Mouse (Mus musculus): ENCODE data around the gene Rps27.
"Not testable (repeated sequence)": the region's sequence is repeated elsewhere in the genome, so short reads cannot be mapped to it uniquely, and the experiment has no call there.

Rps27 gene

DNA sequence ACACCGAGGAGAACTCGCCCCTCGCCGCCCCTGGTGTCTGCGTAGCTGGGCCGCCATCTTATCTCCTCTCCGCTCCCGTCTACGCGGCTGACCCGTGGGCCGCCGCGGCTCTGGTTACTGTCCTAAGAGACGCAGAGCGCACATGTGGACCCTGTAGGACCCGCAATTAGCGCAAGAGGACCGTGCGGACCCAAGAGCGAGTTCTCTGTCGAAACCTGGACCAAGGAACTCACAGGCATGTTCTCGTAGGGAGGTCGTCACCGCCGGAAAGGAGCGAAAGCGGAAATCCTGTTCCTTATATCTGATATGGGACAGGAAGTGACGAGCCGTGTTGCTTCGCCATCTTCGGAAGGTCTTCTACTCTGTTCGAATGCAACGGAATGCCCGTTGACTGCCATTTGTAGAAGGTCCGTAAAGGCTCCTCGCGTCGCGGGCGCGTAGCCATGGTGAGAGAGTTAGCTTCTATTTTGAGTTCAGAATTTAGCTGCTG, at the start of gene Rps27, which contains the start of gene Rab13:
Gene Rps27 (minus strand): TSS at position 275 of the 490 bp plus-strand sequence.
Gene Rab13 (plus strand): TSS at position 319 of the 490 bp plus-strand sequence.
- DNase-seq (ENCODE audit: low spot score in 2 of 2): peak; percentile 92 to 97

DNA sequence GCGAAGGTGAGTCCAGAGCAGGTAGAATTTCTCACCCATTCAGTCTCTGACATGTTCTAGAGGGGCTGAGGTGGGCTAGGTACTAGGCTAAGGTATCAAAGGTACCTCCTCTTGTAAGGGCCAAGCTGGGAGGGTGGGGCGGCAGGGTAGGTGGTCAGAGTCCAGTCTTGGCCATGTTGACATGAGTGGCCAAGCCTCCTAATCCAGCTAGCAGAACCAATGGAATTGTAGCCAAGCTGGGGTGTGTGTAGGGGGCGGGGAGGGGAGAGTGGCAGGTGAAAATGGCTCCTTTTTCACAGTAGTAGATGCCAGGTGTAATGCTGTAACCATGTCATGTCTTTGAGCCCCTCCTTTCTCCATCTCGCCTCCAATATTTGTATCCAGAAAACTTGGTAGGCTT, 45.1 kb upstream of the Rps27 start:
- DNase-seq (ENCODE audit: low spot score in 2 of 2): no peak

DNA sequence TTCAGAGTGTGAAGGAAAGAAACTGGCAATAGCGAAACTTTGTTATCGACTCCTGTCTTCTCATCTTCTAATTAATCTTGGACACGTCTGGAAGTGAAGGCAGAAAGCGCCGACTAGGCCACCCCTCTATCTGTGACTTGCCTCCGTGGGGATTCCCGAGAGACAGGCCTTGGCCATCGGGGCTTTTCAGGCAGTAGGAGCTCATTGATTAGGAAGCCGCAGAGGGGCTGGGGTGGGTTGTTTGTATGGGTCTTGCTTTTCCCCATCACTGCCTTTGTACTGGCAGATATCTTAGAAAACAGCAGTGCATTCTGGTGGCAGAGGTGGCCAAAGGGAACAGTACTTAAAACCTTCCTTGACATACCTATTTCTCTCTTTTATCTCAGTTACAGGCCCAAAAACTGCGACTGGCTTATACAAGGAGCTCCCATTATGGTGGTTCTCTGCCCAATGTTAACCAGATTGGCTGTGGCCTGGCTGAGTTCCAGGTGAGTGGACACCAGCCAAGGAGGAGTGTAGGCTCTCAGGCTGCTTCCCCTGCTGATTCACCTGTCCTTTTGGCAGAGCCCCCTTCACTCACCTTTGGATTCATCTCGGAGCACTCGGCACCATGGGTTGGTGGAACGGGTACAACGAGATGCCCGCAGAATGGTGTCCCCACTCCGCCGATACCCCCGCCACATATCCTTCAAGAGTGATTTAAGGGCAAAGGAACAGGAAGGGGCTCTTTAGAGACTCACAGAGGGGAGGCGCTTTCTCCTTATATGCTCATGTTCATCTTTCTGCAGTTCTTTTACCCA, 43.5 kb upstream of the Rps27 start:
- DNase-seq (ENCODE audit: low spot score in 2 of 2): no peak

DNA sequence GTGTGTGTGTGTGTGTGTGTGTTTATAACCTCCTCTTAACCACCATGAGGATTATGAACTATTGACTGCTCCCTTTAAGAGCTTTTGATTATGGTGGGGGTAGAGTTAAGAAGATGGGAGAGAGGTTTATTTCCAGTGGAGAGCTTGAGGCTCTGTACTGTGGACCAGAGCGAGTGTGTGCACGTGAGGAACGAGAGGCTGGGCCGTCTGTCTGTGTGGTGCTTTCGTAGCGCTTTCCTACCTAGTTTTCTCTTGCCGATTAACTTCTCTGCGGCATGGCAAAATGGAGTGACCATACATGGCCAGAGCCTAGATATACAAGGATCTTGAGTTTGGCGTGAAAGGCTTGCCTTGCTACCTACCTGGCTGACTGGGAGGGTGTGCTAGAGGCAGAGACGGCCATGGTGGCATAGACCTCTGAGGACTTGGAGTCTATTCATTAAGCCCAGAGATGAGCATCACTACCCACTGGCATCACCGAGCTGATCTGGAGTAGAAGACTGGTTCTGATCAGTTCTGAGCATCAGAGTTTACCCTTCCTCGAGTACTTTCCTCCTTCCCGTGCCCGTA, 42.4 kb upstream of the Rps27 start:
- DNase-seq (ENCODE audit: low spot score in 2 of 2): no peak

DNA sequence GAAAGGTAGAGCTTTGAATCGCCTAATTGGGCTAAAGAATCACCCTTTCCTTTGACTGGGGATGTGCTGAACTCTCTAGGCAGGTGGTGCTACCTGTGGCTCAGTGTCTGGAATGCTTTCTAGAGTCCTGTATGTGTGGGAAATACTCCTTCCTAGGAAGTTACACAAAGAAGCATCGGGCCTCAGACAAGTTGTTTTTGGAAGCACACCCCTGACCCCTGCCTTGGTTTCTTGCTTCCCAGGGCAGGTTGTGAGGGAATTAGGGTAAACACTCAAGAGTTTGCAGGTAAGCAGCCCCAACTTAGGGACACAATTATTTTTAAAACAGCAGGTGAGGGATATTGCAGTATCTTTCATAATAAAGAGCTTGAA, 41.7 kb upstream of the Rps27 start:
- no peak for DNase-seq (ENCODE audit: low spot score in 2 of 2)

DNA sequence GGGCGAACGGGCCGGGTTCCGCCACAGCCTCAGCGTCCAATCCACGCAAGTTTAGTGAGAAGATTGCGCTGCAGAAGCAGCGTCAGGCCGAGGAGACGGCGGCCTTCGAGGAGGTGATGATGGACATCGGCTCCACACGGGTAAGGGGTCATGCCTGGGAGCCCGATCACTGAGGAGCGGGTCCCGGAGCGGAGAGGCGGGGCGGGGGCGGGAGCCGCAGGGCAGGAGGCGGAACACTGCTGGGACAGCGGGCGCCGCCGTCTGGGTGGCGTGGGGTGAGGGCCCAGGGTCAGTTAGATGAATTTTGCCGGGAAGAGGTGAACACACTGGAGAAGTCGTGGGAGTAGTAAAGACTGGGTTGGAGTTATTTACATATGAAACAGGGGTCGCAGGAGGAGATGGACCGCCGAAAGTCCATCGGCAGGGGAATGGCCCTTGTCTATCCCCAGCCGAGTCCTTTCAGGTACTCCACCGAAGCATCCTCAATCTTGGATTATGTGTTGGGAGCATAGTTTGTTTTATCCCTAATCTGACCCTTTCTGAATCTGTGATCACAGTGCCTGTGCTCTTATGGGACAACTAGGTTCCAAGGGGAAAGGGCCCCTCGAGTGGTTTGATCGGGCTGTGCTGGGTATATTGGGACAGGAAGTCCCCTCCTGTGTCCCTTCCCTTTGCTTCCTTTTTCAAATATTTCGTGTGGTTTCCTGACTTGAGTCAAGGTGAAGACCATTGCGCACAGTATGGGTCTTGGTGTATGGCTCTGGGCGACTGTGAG, 41.2 kb upstream of the Rps27 start:
- no peak for DNase-seq (ENCODE audit: low spot score in 2 of 2)

DNA sequence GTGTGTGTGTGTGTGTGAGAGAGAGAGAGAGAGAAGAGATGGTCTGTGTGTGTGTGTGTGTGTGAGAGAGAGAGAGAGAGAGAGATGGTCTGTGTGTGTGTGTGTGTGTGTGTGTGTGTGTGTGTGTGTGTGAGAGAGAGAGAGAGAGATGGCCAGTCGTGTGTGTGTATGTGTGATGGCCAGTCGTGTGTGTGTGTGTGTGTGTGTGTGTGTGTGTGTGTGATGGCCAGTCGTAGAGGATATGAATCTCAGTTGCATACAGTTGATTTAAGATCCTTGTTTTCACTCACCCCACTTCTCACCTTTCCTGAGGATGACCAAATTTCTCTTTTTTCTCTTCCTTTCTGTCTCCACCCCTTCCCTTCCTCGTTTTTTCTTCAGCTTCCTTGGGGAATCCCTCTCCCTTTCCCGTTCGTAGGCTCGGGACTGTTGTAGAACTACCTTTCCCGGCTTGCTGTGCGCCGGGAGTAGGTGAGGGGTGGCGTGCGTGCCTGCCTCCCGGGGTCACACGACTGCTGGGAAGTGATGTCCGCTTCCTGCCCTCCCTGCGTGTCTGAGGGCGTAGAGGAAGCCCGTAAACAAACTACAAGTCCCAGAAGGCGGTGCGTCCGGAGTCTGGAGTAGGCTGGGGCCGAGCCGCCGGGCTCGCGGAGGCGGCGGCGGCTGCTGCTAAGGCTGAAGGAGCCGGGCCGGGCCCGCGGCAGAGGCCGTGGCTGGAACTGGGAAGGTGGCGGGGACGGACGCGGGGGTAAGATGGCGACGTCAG, 40.4 kb upstream of the Rps27 start, which contains the start of gene Crtc2:
Gene Crtc2 (plus strand): TSS at position 511 of the 766 bp plus-strand sequence.
- peak; percentile 96 to 98 for DNase-seq (ENCODE audit: low spot score in 2 of 2)

DNA sequence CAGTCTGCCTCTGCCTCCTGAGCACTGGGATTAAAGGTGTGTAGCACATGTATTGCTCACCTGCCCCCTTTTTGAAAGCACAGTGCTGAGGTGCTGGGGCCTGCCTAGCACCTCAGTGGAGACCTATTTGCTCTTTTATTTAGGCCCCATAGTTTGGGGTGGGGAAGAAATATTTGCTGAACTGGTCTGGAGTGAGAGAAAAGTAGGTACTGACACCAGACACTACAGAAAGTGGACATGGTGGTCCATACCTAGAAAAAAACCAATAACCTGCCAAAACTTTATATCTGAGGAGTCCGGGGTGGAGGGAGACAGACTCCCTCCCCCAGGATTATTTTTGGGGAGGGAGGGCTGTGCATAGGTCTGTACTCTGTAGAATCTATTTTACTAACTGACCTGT, 39.7 kb upstream of the Rps27 start:
- not testable (repeated sequence) for DNase-seq (ENCODE audit: low spot score in 2 of 2)

DNA sequence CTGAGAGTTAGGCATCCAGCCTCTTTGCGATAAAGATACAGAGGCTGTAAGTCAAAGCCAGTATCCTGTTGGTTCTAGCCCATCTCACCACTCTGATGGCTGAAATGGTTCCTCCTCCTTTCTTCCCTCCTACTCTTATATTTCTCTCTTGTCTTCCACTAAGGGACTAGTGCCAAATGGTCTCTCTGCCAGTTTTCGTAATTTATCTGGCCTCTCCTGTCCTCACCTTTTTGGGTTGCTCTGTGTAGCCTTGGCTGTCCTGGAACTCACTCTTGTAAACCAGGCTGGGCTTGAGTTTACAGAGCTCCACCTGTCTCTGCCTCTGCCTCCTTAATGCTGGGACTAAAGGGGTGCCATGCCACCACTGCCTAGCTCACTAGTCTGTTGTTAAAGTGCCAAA, 39.2 kb upstream of the Rps27 start:
- not testable (repeated sequence) for DNase-seq (ENCODE audit: low spot score in 2 of 2)

DNA sequence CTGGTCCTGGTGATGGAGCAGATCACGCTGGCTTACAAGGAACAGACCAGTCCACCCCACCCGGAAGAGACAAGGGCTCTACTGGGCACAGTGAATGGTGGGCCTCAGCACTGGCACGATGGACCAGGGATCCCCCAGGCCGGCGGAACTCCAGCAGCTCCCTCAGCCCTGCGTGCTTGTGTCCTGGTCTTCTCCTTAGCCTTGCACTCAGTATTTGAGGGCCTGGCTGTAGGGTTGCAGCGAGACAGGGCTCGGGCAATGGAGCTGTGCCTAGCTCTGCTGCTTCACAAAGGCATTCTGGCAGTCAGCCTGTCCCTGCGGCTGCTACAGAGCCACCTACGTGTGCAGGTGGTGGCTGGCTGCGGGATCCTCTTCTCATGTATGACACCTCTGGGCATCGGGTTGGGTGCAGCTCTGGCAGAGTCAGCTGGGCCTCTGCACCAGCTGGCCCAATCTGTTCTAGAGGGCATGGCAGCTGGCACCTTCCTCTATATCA, 38.3 kb upstream of the Rps27 start:
- not testable (repeated sequence) for DNase-seq (ENCODE audit: low spot score in 2 of 2)

DNA sequence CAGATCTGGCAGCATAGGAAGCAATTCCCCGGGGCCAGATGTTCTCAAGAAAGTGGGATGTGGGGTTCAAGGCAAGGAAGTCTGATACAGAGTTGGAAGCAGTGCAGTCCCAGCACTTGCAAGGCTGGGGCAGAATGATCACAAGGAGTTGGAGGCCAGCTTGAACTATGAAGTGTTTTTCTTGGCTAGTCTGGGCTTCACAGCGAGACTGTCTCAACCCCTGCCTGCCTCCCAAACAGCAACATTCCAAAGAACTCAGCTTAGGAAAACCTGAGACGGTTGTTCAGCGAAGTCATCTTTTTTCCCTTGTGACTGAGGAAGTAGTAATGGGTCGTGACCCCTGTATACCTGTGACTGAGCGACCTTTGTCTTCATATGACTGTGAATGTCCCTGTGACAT, 37.3 kb upstream of the Rps27 start:
- DNase-seq (ENCODE audit: low spot score in 2 of 2): no peak

DNA sequence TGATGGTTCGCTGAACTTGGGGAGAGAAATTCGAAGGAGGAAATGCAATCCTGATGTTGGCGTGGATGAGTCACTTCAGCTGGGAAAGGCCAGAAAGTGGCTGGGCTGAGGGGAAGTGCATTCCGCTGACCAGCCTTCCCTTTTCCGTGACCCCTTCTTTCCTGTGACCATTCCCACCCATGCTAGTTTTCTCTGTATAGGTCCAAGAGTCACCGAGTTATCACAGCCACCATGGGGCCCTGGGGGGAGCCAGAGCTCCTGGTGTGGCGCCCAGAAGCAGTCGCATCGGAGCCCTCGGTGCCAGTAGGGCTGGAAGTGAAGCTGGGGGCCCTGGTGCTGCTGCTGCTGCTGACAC, 35.3 kb upstream of the Rps27 start:
- no peak for DNase-seq (ENCODE audit: low spot score in 2 of 2)

DNA sequence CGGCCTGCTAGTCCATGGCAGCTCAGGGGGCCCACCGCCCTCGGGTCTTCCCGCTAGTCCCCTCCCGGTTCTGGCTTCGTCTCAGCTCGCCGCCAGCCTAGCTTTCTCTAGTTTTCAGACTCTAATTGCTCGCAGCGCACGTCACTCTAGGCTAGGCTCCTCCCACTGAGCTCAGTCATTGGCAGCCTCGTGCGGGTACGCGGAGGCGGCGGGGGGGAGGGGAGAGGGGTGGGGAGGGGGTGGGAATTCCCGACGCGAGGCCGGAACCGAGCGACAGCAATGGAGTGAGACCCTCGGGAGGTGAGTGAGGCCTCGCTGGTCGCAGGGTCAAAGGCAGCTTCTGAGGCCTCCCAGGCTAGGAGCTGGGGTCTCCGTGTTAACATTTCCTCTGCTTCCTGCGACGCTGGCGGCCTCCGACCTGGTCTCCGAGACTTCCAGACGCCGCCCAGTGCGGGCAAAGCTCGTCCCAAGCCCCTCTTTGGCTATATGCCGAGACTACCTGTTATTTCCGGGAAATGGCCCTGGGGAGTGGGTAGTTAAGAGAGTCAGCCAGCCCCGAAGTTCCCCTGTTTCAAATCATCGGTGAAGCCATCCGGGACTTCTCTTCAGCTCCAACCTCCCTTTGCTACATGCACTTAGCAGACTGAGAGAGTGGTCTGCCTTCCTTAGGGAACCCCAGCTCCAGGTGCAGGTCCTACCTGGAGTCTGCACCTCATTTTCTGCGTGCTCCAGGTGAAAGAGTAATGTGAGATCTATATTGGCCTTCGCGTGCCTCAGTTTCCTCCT, 34.7 kb upstream of the Rps27 start, which contains the start of gene Slc39a1:
Gene Slc39a1 (plus strand): TSS at position 213 of the 786 bp plus-strand sequence.
- DNase-seq (ENCODE audit: low spot score in 2 of 2): peak; percentile 90 to 95

DNA sequence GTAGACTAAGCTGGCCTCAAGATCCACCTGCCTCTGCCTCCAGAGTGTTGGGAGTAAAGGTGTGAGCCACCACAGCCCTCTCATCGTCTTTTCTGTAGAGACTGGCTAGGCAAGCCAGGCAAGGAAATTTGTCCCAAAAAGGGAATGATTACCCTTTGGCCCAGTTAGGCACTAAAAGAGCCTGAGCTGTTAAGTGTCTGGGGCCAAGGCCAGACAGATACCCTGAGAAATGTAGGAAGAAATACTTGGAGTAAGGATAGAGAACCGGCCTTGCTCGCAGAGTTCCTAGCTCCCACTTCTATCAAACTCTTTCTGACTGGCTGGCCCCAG, 34.1 kb upstream of the Rps27 start:
- no peak for DNase-seq (ENCODE audit: low spot score in 2 of 2)

DNA sequence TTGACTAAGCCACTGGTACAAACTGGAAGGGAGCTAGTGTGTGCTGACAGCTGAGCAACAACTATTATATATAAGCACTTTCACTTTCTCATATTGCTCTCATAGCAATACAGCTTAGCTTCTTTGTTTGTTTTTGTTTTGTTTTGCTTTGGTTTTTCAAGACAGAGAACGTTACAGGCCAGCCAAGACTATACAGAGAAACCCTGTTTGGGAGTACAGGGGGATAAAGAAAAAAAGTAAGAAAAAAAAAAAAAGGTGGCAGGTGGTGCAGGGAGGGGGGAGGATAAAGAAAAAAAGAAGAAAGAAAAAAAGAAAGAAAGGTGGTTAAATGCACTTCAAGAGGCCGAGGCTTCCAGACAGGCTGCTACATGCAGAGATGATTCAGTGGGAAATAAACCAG, 32.0 kb upstream of the Rps27 start:
- no peak for DNase-seq (ENCODE audit: low spot score in 2 of 2)

DNA sequence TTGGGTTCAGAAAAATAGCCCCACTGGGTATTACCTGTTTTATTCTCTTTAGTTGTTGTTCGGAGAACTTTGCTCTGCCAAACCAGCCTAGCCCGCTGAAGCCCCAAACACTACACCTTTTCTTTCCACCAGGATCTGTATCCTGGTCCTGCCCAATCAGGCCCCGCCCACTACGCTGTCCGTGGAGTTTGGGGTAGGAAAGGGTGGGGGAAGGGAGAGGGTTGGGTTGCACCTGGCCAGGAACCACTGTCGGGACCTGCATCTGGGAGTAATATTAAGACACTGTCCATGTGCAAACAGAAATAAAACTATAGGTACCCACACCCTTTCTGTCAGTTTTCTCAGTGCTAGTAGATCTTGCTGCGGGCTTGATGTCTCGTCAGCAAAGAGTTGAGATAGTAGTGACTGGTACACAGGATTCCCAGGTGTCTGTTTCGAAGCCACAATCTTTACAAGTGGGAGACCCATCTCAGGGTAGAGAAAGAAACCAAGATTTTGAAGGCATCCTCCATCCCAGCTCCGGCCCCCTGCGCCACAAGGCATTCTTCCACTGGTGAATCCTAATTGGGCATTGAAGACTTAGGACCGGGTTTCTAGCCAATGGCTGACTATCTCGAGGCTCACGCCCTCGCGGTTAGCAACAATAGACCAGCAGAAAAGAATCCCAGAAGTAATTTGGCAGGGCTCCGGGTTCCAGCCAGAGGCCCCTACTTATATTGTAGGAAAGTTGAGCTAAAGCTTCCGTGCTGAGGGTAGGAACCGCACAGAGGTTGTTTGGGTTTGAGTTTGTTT, 29.7 kb upstream of the Rps27 start, which contains the start of gene Creb3l4:
Gene Creb3l4 (minus strand): TSS at position 529 of the 792 bp plus-strand sequence.
- no peak for DNase-seq (ENCODE audit: low spot score in 2 of 2)

DNA sequence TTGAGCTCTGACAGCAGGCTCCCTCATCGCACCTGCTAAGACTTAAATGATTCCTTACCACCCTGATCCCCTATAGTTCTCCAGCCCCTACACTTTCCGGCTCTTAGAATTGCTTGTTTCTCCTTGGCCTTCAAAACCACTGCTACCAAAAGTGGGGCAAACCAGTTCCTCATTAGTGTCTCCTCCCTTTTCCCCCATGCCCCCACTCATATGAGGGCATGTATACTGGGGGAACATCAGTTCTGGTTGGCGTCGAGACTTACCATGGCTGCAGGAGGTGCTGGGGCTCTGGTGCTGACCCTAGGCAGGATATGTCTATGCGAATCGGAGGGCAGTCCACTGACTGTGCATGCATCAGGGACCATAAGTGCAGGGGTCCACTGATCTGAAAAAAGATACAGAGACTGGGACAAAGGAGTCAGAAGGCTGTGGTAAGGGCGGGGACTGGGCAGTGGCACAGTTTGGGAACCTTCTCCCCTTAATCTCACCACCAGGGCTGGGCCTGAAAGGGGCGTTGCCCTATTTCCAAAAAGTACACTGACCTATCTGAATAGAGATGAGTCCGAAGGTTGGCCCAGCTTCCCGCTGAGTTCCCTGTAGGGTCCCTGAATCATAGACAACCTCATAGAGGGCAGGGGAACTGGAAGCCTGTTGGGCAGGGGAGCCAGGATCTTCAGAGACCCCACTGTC, 28.4 kb upstream of the Rps27 start:
- DNase-seq (ENCODE audit: low spot score in 2 of 2): no peak

DNA sequence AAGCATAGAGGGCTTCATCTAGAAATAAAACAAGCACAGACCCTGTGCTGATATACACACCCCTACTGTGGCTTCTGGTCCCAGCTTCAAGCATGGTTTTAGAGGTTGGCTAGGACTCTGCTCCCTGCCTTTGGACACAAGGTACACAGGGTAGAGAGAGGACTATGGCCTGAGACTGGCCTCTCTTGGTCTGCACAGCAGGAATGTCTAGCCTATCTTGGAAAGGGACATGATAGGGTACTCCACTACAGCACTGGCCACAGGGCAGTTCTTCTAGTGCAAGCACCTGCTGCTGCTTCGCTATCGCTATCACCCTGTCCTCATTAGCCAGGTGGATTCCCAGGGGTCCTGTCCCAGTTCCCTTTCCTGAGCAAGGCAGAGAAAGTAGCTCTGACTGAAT, 27.8 kb upstream of the Rps27 start:
- no peak for DNase-seq (ENCODE audit: low spot score in 2 of 2)

All from frontal cortex, postnatal 36 days (tissue).